Mouse (Mus musculus) MEL (cell line): ENCODE measurements around the gene Retnlb. TPM values are rescaled to one million over a fixed set of nuclear protein-coding genes. Genes with fewer than 3 reads are reported as not detected.

ENCODE experiments used
- DNase-seq: peaks from one replicate; pipeline ENCODE4 v3.0.0; 2011; ENCODE audit warnings: low read depth, low spot score
- H3K27ac ChIP-seq: 2 replicates; pipeline ENCODE4 v1.5.1; 2012; ENCODE audit warnings: low read depth, mild to moderate bottlenecking, control low read depth, low read length, moderate library complexity; ENCODE audit not compliant: control insufficient read depth
- H3K27me3 ChIP-seq, 2 experiments: fragments of 150-350 bp in 1 of 2; sonication (generic) in 1 of 2; 2 replicates each; pipeline ENCODE4 v1.6.1; 2012; ENCODE audit warnings: low read length in 2 of 2, mild to moderate bottlenecking in 2 of 2, improper control_type of control experiment in 1 of 2, moderate library complexity in 1 of 2; ENCODE audit not compliant: insufficient read depth in 2 of 2, control insufficient read depth in 1 of 2
- H3K36me3 ChIP-seq, 2 experiments: 2 replicates each; pipeline ENCODE4 v1.6.1; 2012 to 2014; ENCODE audit warnings: low read length in 2 of 2, improper control_type of control experiment in 1 of 2, inconsistent platforms in 1 of 2, mild to moderate bottlenecking in 1 of 2; ENCODE audit not compliant: insufficient read depth in 2 of 2, control insufficient read depth in 1 of 2
- H3K4me1 ChIP-seq, 2 experiments: fragments of 150-350 bp in 1 of 2; sonication (generic) in 1 of 2; 2 replicates each; pipeline ENCODE4 v1.6.1; 2012; ENCODE audit warnings: low read length in 2 of 2, improper control_type of control experiment in 1 of 2, mild to moderate bottlenecking in 1 of 2; ENCODE audit not compliant: insufficient read depth in 2 of 2, control insufficient read depth in 1 of 2
- H3K4me3 ChIP-seq, 2 experiments: fragments of 150-350 bp in 1 of 2; sonication (generic) in 1 of 2; 2 replicates each; pipeline ENCODE4 v1.5.1; 2012; ENCODE audit warnings: low read depth in 2 of 2, low read length in 2 of 2, mild to moderate bottlenecking in 2 of 2, moderate library complexity in 2 of 2, control low read depth in 1 of 2, improper control_type of control experiment in 1 of 2; ENCODE audit not compliant: control insufficient read depth in 1 of 2, insufficient read depth in 1 of 2
- H3K79me2 ChIP-seq: 2 replicates; pipeline ENCODE4 v1.6.1; 2012; ENCODE audit warnings: mild to moderate bottlenecking, low read length, moderate library complexity; ENCODE audit not compliant: control insufficient read depth, poor library complexity, insufficient read depth
- H3K9ac ChIP-seq: 2 replicates; pipeline ENCODE4 v1.6.1; 2012; ENCODE audit warnings: low read depth, mild to moderate bottlenecking, control low read depth, low read length, moderate library complexity; ENCODE audit not compliant: control insufficient read depth, poor library complexity, severe bottlenecking
- H3K9me3 ChIP-seq: fragments of 150-350 bp; sonication (generic); replicated peaks from 2 replicates; pipeline ENCODE4 v1.6.1; 2012; ENCODE audit warnings: mild to moderate bottlenecking, low read length, improper control_type of control experiment, moderate library complexity; ENCODE audit not compliant: insufficient read depth
- CTCF ChIP-seq, 3 experiments: IDR thresholded peaks in 2 of 3; conservative IDR thresholded peaks in 1 of 3; 2 replicates each; pipeline ENCODE4 v1.5.1; 2011 to 2012; ENCODE audit warnings: low read length in 3 of 3, low read depth in 2 of 3, mild to moderate bottlenecking in 2 of 3, improper control_type of control experiment in 1 of 3, inconsistent platforms in 1 of 3, mixed read lengths in 1 of 3, moderate library complexity in 1 of 3; ENCODE audit not compliant: control insufficient read depth in 1 of 3, insufficient read depth in 1 of 3, poor library complexity in 1 of 3, severe bottlenecking in 1 of 3
- E2F4 ChIP-seq: IDR thresholded peaks from 2 replicates; pipeline ENCODE4 v1.6.1; 2011; ENCODE audit warnings: low read depth, low read length, improper control_type of control experiment, borderline replicate concordance
- HCFC1 ChIP-seq: IDR thresholded peaks from 2 replicates; pipeline ENCODE4 v1.6.1; 2012; ENCODE audit warnings: low read depth, mild to moderate bottlenecking, inconsistent platforms, low read length, improper control_type of control experiment, moderate library complexity
- MEF2A ChIP-seq: IDR thresholded peaks from 2 replicates; pipeline ENCODE4 v1.6.1; 2014; ENCODE audit warnings: low read depth, mild to moderate bottlenecking, inconsistent platforms, low read length, improper control_type of control experiment; ENCODE audit not compliant: poor library complexity, insufficient replicate concordance, severe bottlenecking; ENCODE audit errors: extremely low read depth
- NELFE ChIP-seq: IDR thresholded peaks from 2 replicates; pipeline ENCODE4 v1.6.1; 2011; ENCODE audit warnings: low read depth, low read length, improper control_type of control experiment
- POLR2A ChIP-seq, 2 experiments: IDR thresholded peaks; 2 replicates each; pipeline ENCODE4 v1.6.1; 2011 to 2012; ENCODE audit warnings: low read length in 2 of 2, mild to moderate bottlenecking in 2 of 2, control low read depth in 1 of 2, improper control_type of control experiment in 1 of 2, low read depth in 1 of 2, moderate library complexity in 1 of 2; ENCODE audit not compliant: control insufficient read depth in 1 of 2, insufficient read depth in 1 of 2, poor library complexity in 1 of 2
- RAD21 ChIP-seq: IDR thresholded peaks from 2 replicates; pipeline ENCODE4 v1.6.1; 2011; ENCODE audit warnings: mild to moderate bottlenecking, low read depth, low read length, improper control_type of control experiment
- SMC3 ChIP-seq: IDR thresholded peaks from 2 replicates; pipeline ENCODE4 v1.6.1; 2011; ENCODE audit warnings: low read depth, low read length, improper control_type of control experiment
- TAL1 ChIP-seq: IDR thresholded peaks from 2 replicates; pipeline ENCODE4 v1.6.1; 2012; ENCODE audit warnings: mild to moderate bottlenecking, inconsistent platforms, low read length, moderate library complexity, mixed read lengths
- TBP ChIP-seq: IDR thresholded peaks from 2 replicates; pipeline ENCODE4 v1.8.0; 2011; ENCODE audit warnings: low read depth, low read length, improper control_type of control experiment
- TCF12 ChIP-seq: IDR thresholded peaks from 2 replicates; pipeline ENCODE4 v1.6.1; 2014; ENCODE audit warnings: low read depth, mild to moderate bottlenecking, inconsistent platforms, low read length, improper control_type of control experiment, moderate library complexity
- USF1 ChIP-seq: IDR thresholded peaks from 2 replicates; pipeline ENCODE4 v1.6.1; 2014; ENCODE audit warnings: low read depth, mild to moderate bottlenecking, inconsistent platforms, low read length, improper control_type of control experiment, moderate library complexity
- USF2 ChIP-seq, 2 experiments: IDR thresholded peaks; 2 replicates each; pipeline ENCODE4 v1.6.1; 2011 to 2012; ENCODE audit warnings: improper control_type of control experiment in 2 of 2, low read length in 2 of 2, borderline replicate concordance in 1 of 2, inconsistent platforms in 1 of 2, low read depth in 1 of 2, mild to moderate bottlenecking in 1 of 2; ENCODE audit not compliant: insufficient read depth in 1 of 2
- ZC3H11A ChIP-seq: IDR thresholded peaks from 2 replicates; pipeline ENCODE4 v1.6.1; 2012; ENCODE audit warnings: low read depth, mild to moderate bottlenecking, inconsistent platforms, low read length, improper control_type of control experiment
- ZKSCAN1 ChIP-seq: IDR thresholded peaks from 2 replicates; pipeline ENCODE4 v1.6.1; 2012; ENCODE audit warnings: low read depth, mild to moderate bottlenecking, inconsistent platforms, low read length, improper control_type of control experiment, moderate library complexity
- ZMIZ1 ChIP-seq: IDR thresholded peaks from 2 replicates; pipeline ENCODE4 v1.6.1; 2012; ENCODE audit warnings: low read depth, mild to moderate bottlenecking, inconsistent platforms, low read length, improper control_type of control experiment, moderate library complexity
- ZNF384 ChIP-seq: IDR thresholded peaks from 2 replicates; pipeline ENCODE4 v1.6.1; 2012; ENCODE audit warnings: low read depth, mild to moderate bottlenecking, inconsistent platforms, low read length, improper control_type of control experiment
- polyA plus RNA-seq, 2 experiments: library from polyadenylated mRNA; stranded (reverse) in 1 of 2; unstranded in 1 of 2; fragments of >175 nt in 1 of 2; fragments of >200 nt in 1 of 2; gene quantifications; 2 replicates each; pipeline versions ENCODE4 v1.2.1 to v1.2.4; 2012; ENCODE audit warnings: low replicate concordance in 2 of 2, low read depth in 1 of 2; ENCODE audit not compliant: insufficient read length in 2 of 2, insufficient read depth in 1 of 2, missing spikeins in 1 of 2
- total RNA-seq: library from RNA; depleted of rRNA; stranded (reverse); fragments of 300-350 nt; gene quantifications from 2 replicates; pipeline ENCODE4 v1.2.3, GENCODE M21; 2012

Gene Retnlb
- total and polyA plus RNA-seq, 3 experiments = not detected

DNA sequence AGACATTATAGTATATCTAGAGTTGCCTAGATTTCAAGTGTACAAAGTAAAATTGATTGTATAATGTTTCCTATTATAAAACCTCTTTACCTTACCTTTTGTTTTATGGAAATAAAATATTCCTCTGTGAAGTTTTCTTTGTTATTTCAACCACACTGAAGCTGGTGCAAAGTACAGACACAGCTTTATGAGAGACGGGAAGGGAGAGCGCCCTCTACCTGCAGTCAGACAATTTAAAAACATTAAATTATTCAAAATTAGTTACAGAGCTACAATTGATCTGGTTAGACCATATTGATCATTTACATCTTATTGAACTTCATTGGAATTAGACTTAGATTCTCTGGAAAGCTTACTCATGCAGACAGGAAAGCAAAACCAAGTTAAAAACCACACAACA lies 39.4 kb upstream of the Retnlb start:
- Histone ChIP-seq H3K9ac (no peak overlapping the region), H3K4me3 (no peak overlapping the region), H3K36me3 (no peaks in the 10 kb centered on the region), H3K27me3 (no peaks in the 10 kb centered on the region), H3K27ac (no peak overlapping the region)
- peak; percentile 2 for DNase-seq
- TF ChIP-seq NELFE = no peak
- peak; percentile 19; the same call in 1 of the 2 replicates for TF ChIP-seq SMC3
- TF ChIP-seq CTCF (IDR thresholded peaks at IDR 0.05 in 2 of 3, conservative IDR thresholded peaks at IDR 0.05 in 1 of 3; ENCODE audit: control insufficient read depth in 1 of 3, insufficient read depth in 1 of 3, low read depth in 2 of 3, low read length in 3 of 3, poor library complexity in 1 of 3, severe bottlenecking in 1 of 3) = peak; percentile 4 to 25 (median 13); a peak in 1 of 6 replicates
- TF ChIP-seq RAD21 = peak; percentile 15
- TF ChIP-seq, all 39 proteins: peak for 3
- Histone ChIP-seq H3K79me2 (no peaks in the 10 kb centered on the region), H3K4me1 (no peaks in the 10 kb centered on the region), H3K9me3 (no peaks in the 10 kb centered on the region)

DNA sequence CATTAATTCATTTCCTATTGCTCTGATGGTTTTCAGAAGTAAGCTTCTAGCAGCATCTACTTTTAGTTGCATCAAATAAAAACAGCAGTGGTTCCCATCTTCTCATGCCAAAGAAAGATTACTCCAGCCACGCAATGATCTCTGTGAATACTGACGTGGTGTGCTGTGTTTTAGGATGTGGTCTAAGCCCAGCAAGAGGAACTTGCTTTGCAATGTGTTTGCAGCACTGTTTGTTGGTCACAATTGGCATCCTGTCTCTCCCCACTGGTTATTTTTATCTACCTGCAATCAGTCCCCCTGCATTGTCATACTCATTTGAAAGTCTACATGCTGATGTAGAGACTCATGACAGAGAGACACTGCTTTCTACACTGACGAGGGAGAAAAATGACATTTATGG lies 30.4 kb upstream of the Retnlb start:
- Histone ChIP-seq H3K4me1 (no peaks in the 10 kb centered on the region), H3K4me3 (no peak overlapping the region), H3K27ac (no peak overlapping the region), H3K9ac (no peak overlapping the region), H3K27me3 (no peaks in the 10 kb centered on the region), H3K79me2 (no peaks in the 10 kb centered on the region), H3K36me3 (no peaks in the 10 kb centered on the region), H3K9me3 (no peaks in the 10 kb centered on the region)
- no peak for DNase-seq
- TF ChIP-seq NELFE (no peak), TAL1 (no peak), USF1 (no peak), USF2 (IDR thresholded peaks at IDR 0.05; ENCODE audit: borderline replicate concordance in 1 of 2, insufficient read depth in 1 of 2, low read depth in 1 of 2, low read length in 2 of 2) (no peak)

DNA sequence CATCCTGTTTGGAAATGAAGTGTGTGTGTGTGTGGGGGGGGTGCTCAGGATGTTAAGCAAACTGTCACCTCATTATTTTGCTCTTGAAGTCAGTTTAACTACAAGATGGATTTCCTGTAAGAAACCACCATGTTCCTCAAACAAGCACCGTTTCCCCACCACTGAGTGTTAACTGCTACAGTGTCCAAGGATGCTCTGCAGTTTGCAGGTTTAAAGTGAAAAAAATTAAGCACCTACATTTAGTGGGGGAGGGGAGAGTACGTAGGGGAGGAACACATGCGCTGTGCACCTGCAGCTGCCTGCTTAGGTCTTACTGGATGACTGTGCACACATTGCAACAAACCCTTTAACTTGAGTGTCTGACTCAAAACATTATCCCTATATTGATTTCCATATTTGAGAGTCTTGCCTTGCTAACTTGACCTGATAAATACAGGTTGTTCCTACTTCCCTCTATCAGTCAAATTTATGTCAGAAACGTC lies 27.9 kb upstream of the Retnlb start:
- no peak for TF ChIP-seq TBP
- no peak for TF ChIP-seq ZMIZ1
- no peak for TF ChIP-seq MEF2A
- TF ChIP-seq ZC3H11A = no peak
- TF ChIP-seq E2F4 = no peak
- no peak for TF ChIP-seq POLR2A (IDR thresholded peaks at IDR 0.05; ENCODE audit: control insufficient read depth in 1 of 2, insufficient read depth in 1 of 2, low read depth in 1 of 2, low read length in 2 of 2, poor library complexity in 1 of 2)
- no peak for TF ChIP-seq SMC3
- no peak for TF ChIP-seq HCFC1
- no peak for TF ChIP-seq ZKSCAN1
- no peak for TF ChIP-seq ZNF384
- TF ChIP-seq TCF12 = no peak
- no peak for DNase-seq
- H3K36me3 ChIP-seq = no peaks in the 10 kb centered on the region

More for the DNA sequence above, 27.9 kb upstream of the Retnlb start:
- H3K27me3 ChIP-seq = no peaks in the 10 kb centered on the region
- no peaks in the 10 kb centered on the region for H3K9me3 ChIP-seq
- no peaks in the 10 kb centered on the region for H3K79me2 ChIP-seq
- no peak overlapping the region for H3K27ac ChIP-seq
- H3K9ac ChIP-seq = no peak overlapping the region
- H3K4me1 ChIP-seq = no peaks in the 10 kb centered on the region
- H3K4me3 ChIP-seq = no peak overlapping the region
